Comparison of ENCODE assay signal across 8 mouse cellular contexts in genomic region chr11:120349986-120350702, GRCm38 (mm10). TPM values are rescaled to one million over a fixed set of nuclear protein-coding genes. Genes with fewer than 3 reads are reported as not detected.
A peak's percentile ranks its signal among the peaks of the same experiment; 100 is the strongest.
DNase-seq lines count a peak whose midpoint lies in the region; ATAC-seq and TF ChIP-seq lines count a peak whose summit lies in the region.

No protein-coding gene starts in this region.

- H3K27me3 ChIP-seq in MEL (ENCODE audit: control insufficient read depth in 1 of 2, insufficient read depth in 2 of 2, low read length in 2 of 2): no peaks in the 10 kb centered on the region
- no peaks in the 10 kb centered on the region for H3K27me3 ChIP-seq in cerebellum, adult 2 months (ENCODE audit: control insufficient read depth, insufficient read depth, low read length)
- H3K27me3 ChIP-seq in hindbrain, embryonic 11.5 days (ENCODE audit: control insufficient read depth, insufficient read depth, low read length): no peaks in the 10 kb centered on the region

- TF ChIP-seq RAD21 in MEL (IDR thresholded peaks at IDR 0.05; ENCODE audit: low read depth, low read length): no peak

- WGBS in cerebellum, adult 2 months: under 1% methylated on average over 67 of the region's 68 CpGs
- WGBS in hindbrain, embryonic 11.5 days: under 1% methylated on average over 58 of the region's 68 CpGs

- TF ChIP-seq POLR2A in MEL (IDR thresholded peaks at IDR 0.05; ENCODE audit: control insufficient read depth in 1 of 2, insufficient read depth in 1 of 2, low read depth in 1 of 2, low read length in 2 of 2, poor library complexity in 1 of 2): peak; percentile 21 to 31; a peak in 1 of 4 replicates
- no peak for TF ChIP-seq POLR2A in cerebellum, adult 2 months (IDR thresholded peaks at IDR 0.05; ENCODE audit: borderline replicate concordance, insufficient read depth, low read length)

- peaks cover 6 to 39% of the 10 kb centered on the region in 2 experiments for H3K4me1 ChIP-seq in MEL (ENCODE audit: control insufficient read depth in 1 of 2, insufficient read depth in 2 of 2, low read length in 2 of 2)
- H3K4me1 ChIP-seq in cerebellum, adult 2 months (ENCODE audit: control insufficient read depth, insufficient read depth, low read length): peaks cover 16% of the 10 kb centered on the region
- H3K4me1 ChIP-seq in hindbrain, embryonic 11.5 days (replicated peaks; ENCODE audit: control insufficient read depth, insufficient read depth, low read length): peaks cover 13% of the 10 kb centered on the region

- H3K36me3 ChIP-seq in MEL (ENCODE audit: control insufficient read depth in 1 of 2, insufficient read depth in 2 of 2, low read length in 2 of 2): peaks cover 0 to 25% of the 10 kb centered on the region in 2 experiments; a peak in 2 of 4 replicates
- 0 out of 2 replicates have a peak, but pooled peaks cover 4% of the 10 kb centered on the region for H3K36me3 ChIP-seq in hindbrain, embryonic 11.5 days (ENCODE audit: control insufficient read depth, insufficient read depth, low read length)

- H3K9me3 ChIP-seq in MEL (replicated peaks; ENCODE audit: insufficient read depth, low read length): no peaks in the 10 kb centered on the region
- H3K9me3 ChIP-seq in hindbrain, embryonic 11.5 days (ENCODE audit: control insufficient read depth, low read length): no peaks in the 10 kb centered on the region

- H3K79me2 ChIP-seq in MEL (ENCODE audit: control insufficient read depth, insufficient read depth, low read length, poor library complexity): peaks cover 21% of the 10 kb centered on the region

- peak overlapping the region; percentile 65 for H3K27ac ChIP-seq in MEL (ENCODE audit: control insufficient read depth, low read depth, low read length)
- H3K27ac ChIP-seq in cerebellum, adult 2 months (ENCODE audit: insufficient read depth, low read length): peak overlapping the region; percentile 95
- H3K27ac ChIP-seq in hindbrain, embryonic 11.5 days (ENCODE audit: low read depth, low read length): peak overlapping the region; percentile 99

- peak; percentile 44 for ATAC-seq in frontal cortex, adult (ENCODE audit: low TSS enrichment)
- peak; percentile 76 for ATAC-seq in hindbrain, embryonic 11.5 days (ENCODE audit: low FRiP score)

- peak overlapping the region; percentile 99 for H3K4me2 ChIP-seq in hindbrain, embryonic 11.5 days (replicated peaks; ENCODE audit: low read depth, low read length)

- no peak for TF ChIP-seq EP300 in MEL (IDR thresholded peaks at IDR 0.05; ENCODE audit: low read depth in 1 of 2, low read length in 2 of 2)

- no peak; a peak in 2 of 6 replicates for TF ChIP-seq CTCF in MEL (IDR thresholded peaks at IDR 0.05 in 2 of 3, conservative IDR thresholded peaks at IDR 0.05 in 1 of 3; ENCODE audit: control insufficient read depth in 1 of 3, insufficient read depth in 1 of 3, low read depth in 2 of 3, low read length in 3 of 3, poor library complexity in 1 of 3, severe bottlenecking in 1 of 3)
- no peak for TF ChIP-seq CTCF in cerebellum, adult 2 months (IDR thresholded peaks at IDR 0.05; ENCODE audit: borderline replicate concordance, insufficient read depth, low read depth, low read length)

- peak overlapping the region; percentile 90 for H3K9ac ChIP-seq in MEL (ENCODE audit: control insufficient read depth, low read depth, low read length, poor library complexity, severe bottlenecking)
- H3K9ac ChIP-seq in hindbrain, embryonic 11.5 days (ENCODE audit: low read depth, low read length): peak overlapping the region; percentile 100

- H3K4me3 ChIP-seq in MEL (ENCODE audit: control insufficient read depth in 1 of 2, insufficient read depth in 1 of 2, low read depth in 2 of 2, low read length in 2 of 2): peak overlapping the region; percentile 84 to 85
- peak overlapping the region; percentile 93 for H3K4me3 ChIP-seq in cerebellum, adult 2 months (replicated peaks; ENCODE audit: insufficient read depth, low read depth, low read length)
- peak overlapping the region; percentile 100 for H3K4me3 ChIP-seq in hindbrain, embryonic 11.5 days (ENCODE audit: low read depth, low read length)

- DNase-seq in MEL (ENCODE audit: low read depth, low spot score): peak; percentile 91
- peak; percentile 75 to 79 for DNase-seq in cerebellum, adult 2 months
- peak; percentile 96 for DNase-seq in hindbrain, embryonic 11.5 days (ENCODE audit: low spot score)
- DNase-seq in layer of hippocampus, postnatal 25 days (ENCODE audit: extremely low spot score in 1 of 2, low spot score in 1 of 2): peak; percentile 61 to 67
- DNase-seq in lung, postnatal 25 days (ENCODE audit: low spot score): peak; percentile 94
- peak; percentile 95 for DNase-seq in retina, embryonic 14.5 days (ENCODE audit: low spot score)
- DNase-seq in urinary bladder, adult 2 months (ENCODE audit: low spot score): peak; percentile 95

TF ChIP-seq in MEL, 35 proteins besides CTCF, POLR2A, EP300 and RAD21:
- TF ChIP-seq HCFC1 (IDR thresholded peaks at IDR 0.05; ENCODE audit: low read depth, low read length) (peak; percentile 37; the same call in 1 of the 2 replicates), NRF1 (IDR thresholded peaks at IDR 0.05; ENCODE audit: insufficient read depth, low read depth, low read length, poor library complexity, severe bottlenecking) (0 out of 2 replicates have a peak, but pooled peaks have one; percentile 16), ELF1 (IDR thresholded peaks at IDR 0.05; ENCODE audit: low read depth, low read length) (no peak), USF2 (IDR thresholded peaks at IDR 0.05; ENCODE audit: borderline replicate concordance in 1 of 2, insufficient read depth in 1 of 2, low read depth in 1 of 2, low read length in 2 of 2) (no peak), UBTF (IDR thresholded peaks at IDR 0.05; ENCODE audit: borderline replicate concordance, insufficient read depth, low read depth, low read length) (0 out of 2 replicates have a peak, but pooled peaks have one; percentile 64), POLR2AphosphoS2 (IDR thresholded peaks at IDR 0.05; ENCODE audit: low read length) (peak; percentile 26; the same call in 1 of the 2 replicates), TBP (IDR thresholded peaks at IDR 0.05; ENCODE audit: low read depth, low read length) (peak; percentile 50; the same call in 1 of the 2 replicates), MAZ (IDR thresholded peaks at IDR 0.05; ENCODE audit: low read depth, low read length) (peak; percentile 46; the same call in 1 of the 2 replicates), MYB (IDR thresholded peaks at IDR 0.05; ENCODE audit: low read depth, low read length) (no peak), GATA1 (IDR thresholded peaks at IDR 0.05; ENCODE audit: low read depth, low read length) (no peak), USF1 (IDR thresholded peaks at IDR 0.05; ENCODE audit: low read depth, low read length) (peak; percentile 81), BHLHE40 (IDR thresholded peaks at IDR 0.05; ENCODE audit: borderline replicate concordance, low read depth, low read length) (0 out of 2 replicates have a peak, but pooled peaks have one; percentile 14), ZMIZ1 (IDR thresholded peaks at IDR 0.05; ENCODE audit: low read depth, low read length) (0 out of 2 replicates have a peak, but pooled peaks have one; percentile 50), CHD1 (IDR thresholded peaks at IDR 0.05; ENCODE audit: low read depth, low read length) (0 out of 2 replicates have a peak, but pooled peaks have one; percentile 48), TAL1 (IDR thresholded peaks at IDR 0.05; ENCODE audit: low read length) (peak; percentile 42; the same call in 1 of the 2 replicates), CHD2 (IDR thresholded peaks at IDR 0.05; ENCODE audit: low read length) (no peak), ETS1 (IDR thresholded peaks at IDR 0.05; ENCODE audit: low read depth, low read length) (peak; percentile 10; the same call in 1 of the 2 replicates)

RNA-seq across cellular contexts. Expression of gene Actg1, which starts 1.8 kb away (rescaled TPM):
- 1,328 and 1,871 TPM in 2 replicates for total RNA-seq in MEL (2012; rRNA removed)
- polyA plus RNA-seq in MEL (2012; ENCODE audit: insufficient read depth in 1 of 2, insufficient read length in 2 of 2, low read depth in 1 of 2, low replicate concordance in 2 of 2, missing spikeins in 1 of 2): 1,000 to 10,000 TPM in 1 of 2 experiments, 100 to 1,000 TPM in 1; 899 to 1,784 TPM
- polyA plus RNA-seq in cerebellum, adult 2 months (2012; rRNA removed): 834 and 845 TPM in 2 replicates
- 3,592 and 3,665 TPM in 2 replicates for polyA plus RNA-seq in hindbrain, embryonic 11.5 days (2014; fragmentation: Nextera tagmentation; extraction: Ambion mirVana)
- 1,000 to 10,000 TPM; 1,451 to 1,562 TPM for total RNA-seq in layer of hippocampus, postnatal 25 days (2021)
- 1,024 and 1,454 TPM in 2 replicates for polyA plus RNA-seq in urinary bladder, adult 2 months (2012; rRNA removed)

RNA-seq across cellular contexts. Expression of gene Fscn2, which starts 11.2 kb away (rescaled TPM):
- 0.29 and 0.62 TPM in 2 replicates for total RNA-seq in MEL (2012; rRNA removed)
- polyA plus RNA-seq in MEL (2012; ENCODE audit: insufficient read depth in 1 of 2, insufficient read length in 2 of 2, low read depth in 1 of 2, low replicate concordance in 2 of 2, missing spikeins in 1 of 2): under 1 TPM in 1 of 2 experiments, not detected in 1; 0.61 TPM
- polyA plus RNA-seq in cerebellum, adult 2 months (2012; rRNA removed): 0.29 TPM in 1 of 2 replicates, not detected in the other
- polyA plus RNA-seq in hindbrain, embryonic 11.5 days (2014; fragmentation: Nextera tagmentation; extraction: Ambion mirVana): 1.1 and 1.5 TPM in 2 replicates
- under 1 TPM in 1 of 2 experiments, not detected in 1; 0.89 TPM for total RNA-seq in layer of hippocampus, postnatal 25 days (2021)
- 0.25 TPM in 1 of 2 replicates, not detected in the other for polyA plus RNA-seq in urinary bladder, adult 2 months (2012; rRNA removed)

RNA-seq across cellular contexts. Expression of gene Faap100, which starts 28.4 kb away (rescaled TPM):
- total RNA-seq in MEL (2012; rRNA removed): 34.9 and 45.7 TPM in 2 replicates
- polyA plus RNA-seq in MEL (2012; ENCODE audit: insufficient read depth in 1 of 2, insufficient read length in 2 of 2, low read depth in 1 of 2, low replicate concordance in 2 of 2, missing spikeins in 1 of 2): 10 to 100 TPM in 1 of 2 experiments, not detected in 1; 27.1 TPM
- polyA plus RNA-seq in cerebellum, adult 2 months (2012; rRNA removed): 34.4 and 34.8 TPM in 2 replicates
- 27.8 and 33.6 TPM in 2 replicates for polyA plus RNA-seq in hindbrain, embryonic 11.5 days (2014; fragmentation: Nextera tagmentation; extraction: Ambion mirVana)
- total RNA-seq in layer of hippocampus, postnatal 25 days (2021): 10 to 100 TPM; 16.2 to 17.1 TPM
- 21.8 and 22.2 TPM in 2 replicates for polyA plus RNA-seq in urinary bladder, adult 2 months (2012; rRNA removed)

Comparison
In these comparisons a context has a peak if more than half of its experiments do, and no peak if none do; other contexts are left out.
1. Peak in every context shown above with its lines: DNase-seq, ATAC-seq, H3K4me3 ChIP-seq and H3K27ac ChIP-seq.